Mouse (Mus musculus) cerebellum, adult 18-20 months (tissue): ENCODE measurements at regions not wholly inside any gene's neighbourhood (a gene's known extent, or its start where the extent isn't known, plus 50 kb on each side); places are given as distances from the start of the nearest gene placed in this dataset.

Experiments used
- DNase-seq, 2 experiments: peaks; one replicate each; pipeline ENCODE4 v3.0.0; 2021

DNA sequence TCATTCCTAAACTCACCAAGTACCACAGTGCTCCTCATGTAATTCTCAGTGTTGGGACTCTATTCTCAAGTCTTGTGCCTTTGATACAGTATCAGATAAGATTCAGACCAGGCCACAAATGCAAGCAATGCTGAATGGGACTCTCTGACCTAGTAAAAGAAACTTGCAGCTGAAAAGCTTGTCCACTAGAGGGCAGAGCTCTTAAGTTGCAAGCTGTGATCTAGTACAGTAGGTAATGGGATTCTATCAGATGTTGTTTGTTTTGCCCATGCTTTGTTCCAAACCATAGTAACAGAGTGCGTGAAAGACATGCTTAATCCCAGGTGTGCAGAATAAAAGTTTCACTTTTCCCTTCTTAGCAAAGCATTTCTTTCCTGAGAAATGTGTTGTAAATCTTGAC, 383.2 kb upstream of the Chrm2 start:
- DNase-seq = peak; percentile 11 to 18

DNA sequence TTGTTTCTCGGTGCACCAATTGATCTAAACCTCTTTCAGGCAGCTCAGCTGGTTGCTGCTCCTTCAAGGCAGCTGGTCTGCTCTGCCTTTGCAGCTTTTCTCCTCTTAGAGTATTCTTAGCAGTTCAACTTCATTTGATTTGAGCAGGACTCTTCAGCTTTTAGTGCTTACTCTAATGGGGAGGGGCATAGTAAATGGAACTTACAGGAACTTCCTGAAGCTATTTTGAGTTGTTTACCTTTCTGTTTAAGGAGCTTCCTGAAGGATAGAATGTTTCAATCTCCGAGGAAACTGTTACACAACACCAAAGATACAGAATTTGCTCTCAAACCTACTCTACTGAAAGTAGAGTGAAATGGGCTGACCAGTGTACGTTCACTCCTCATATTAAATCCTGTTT, 385.8 kb upstream of the Chrm2 start:
- DNase-seq = no peak

- peak; percentile 68 to 74 for DNase-seq
Observed at GRCm38 (mm10) chr6:35988891-35989290, 399.0 kb upstream of the Chrm2 start.

GRCm38 (mm10) chr6:35940071-35940470, 400.4 kb upstream of the Mtpn start:
- no peak for DNase-seq

DNA sequence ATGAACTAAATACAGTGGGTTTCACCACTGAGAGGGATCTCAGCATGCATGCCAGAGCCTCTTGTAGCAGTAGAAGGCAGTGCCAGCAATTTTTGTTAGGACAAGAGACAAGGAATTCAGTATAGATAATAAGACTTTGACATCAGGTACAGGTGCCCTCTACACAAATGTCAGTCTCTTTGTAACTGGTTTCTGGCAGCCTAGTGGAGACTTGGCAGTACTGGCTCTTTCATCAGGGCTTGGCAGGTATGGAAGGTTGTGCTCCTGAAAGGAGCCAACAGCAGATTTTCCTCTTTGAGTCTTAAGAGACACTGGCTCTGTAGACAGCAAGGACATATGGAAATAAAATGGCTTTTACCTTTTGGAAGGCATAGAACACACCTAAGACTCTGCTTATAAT, 384.5 kb upstream of the Mtpn start:
- peak; percentile 29 to 47 for DNase-seq

GRCm38 (mm10) chr6:35897990-35898389, 358.3 kb upstream of the Mtpn start:
- no peak for DNase-seq

GRCm38 (mm10) chr6:35895692-35896091, 356.0 kb upstream of the Mtpn start:
- no peak for DNase-seq

DNA sequence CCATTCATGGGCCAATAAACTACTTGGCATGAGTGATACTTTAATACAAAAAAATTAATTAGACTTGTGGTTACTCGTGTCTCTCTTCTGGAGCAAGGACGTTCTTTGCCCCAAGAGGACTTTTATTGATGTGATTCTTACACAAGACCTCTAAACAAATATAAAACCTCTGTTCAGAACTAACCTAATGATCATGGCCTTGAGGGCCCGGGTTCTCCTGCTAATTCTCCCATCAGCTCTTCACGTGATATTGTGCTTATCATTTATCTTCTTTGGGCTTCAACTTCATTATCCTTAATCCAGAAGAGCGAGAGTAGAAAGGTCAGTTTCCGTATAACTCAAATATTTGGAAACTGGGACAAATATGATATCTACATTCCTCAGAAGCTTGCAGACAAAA, 335.0 kb upstream of the Mtpn start:
- DNase-seq = no peak

GRCm38 (mm10) chr6:35871388-35871787, 331.7 kb upstream of the Mtpn start:
- DNase-seq = no peak

- DNase-seq = no peak
Observed at GRCm38 (mm10) chr6:35864218-35864617, 324.5 kb upstream of the Mtpn start.

GRCm38 (mm10) chr6:35853993-35854392, 314.3 kb upstream of the Mtpn start:
- no peak for DNase-seq

- DNase-seq = no peak
Observed at GRCm38 (mm10) chr6:35816657-35817056, 277.0 kb upstream of the Mtpn start.

GRCm38 (mm10) chr6:35814476-35814875, 274.8 kb upstream of the Mtpn start:
- peak; percentile 9 to 26 for DNase-seq

DNA sequence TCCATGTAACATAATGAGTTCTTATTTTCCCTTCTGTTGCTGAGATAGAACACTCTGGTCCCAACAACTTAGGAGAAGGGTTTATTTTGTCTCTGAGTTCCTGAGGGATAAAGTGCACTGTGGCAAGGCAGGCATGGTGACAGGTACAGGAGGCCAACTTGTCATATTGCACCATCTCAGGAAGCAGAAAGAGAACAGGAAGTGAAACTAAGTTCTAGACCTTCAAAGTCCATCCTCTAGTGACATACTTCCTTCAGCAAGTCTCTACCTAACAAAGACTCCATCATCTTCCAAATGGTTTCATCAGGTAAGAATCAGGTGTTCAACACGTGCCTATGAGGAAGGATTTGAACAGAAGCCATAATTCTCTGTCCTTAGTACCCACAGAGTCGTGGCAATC, 266.1 kb upstream of the Mtpn start:
- DNase-seq = no peak

DNA sequence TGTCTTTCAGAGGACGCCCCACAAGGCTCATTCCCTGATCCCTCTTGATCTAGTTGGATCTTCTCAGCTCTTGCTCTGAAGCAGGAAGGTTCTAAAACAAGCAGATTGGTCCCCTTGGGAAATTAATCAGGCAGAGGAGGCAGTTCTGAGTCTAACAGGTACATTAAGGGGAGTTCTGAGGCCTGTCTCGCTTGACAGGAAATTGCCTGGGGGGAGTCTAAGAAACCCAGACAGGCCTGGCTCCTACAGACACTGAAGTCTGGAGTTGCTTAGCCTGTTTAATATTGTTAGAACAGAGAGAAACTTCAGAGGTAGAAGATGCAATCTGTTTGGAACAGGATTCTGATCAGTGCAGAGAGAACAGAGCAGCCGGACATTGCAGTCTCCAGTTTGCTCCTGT, 264.4 kb upstream of the Mtpn start:
- no peak for DNase-seq

DNA sequence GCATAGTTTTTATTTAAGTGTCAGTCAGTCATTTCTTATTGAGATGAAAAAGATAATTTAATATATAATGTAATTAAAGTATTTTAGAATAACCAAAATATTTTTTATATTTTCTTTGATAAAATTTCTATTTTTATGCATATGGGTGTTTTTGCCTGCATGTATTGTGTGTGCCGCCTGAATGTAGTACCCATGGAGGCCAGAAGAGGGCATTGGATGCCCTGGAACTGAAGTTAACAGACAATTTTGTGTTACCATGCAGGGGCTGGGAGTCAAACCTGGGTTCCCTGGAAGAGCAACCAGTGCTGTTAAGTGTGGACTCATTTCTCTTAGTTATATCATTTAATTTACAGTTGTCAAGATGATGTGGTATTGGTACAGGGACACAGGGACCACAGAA, 240.0 kb upstream of the Mtpn start:
- DNase-seq = no peak

DNA sequence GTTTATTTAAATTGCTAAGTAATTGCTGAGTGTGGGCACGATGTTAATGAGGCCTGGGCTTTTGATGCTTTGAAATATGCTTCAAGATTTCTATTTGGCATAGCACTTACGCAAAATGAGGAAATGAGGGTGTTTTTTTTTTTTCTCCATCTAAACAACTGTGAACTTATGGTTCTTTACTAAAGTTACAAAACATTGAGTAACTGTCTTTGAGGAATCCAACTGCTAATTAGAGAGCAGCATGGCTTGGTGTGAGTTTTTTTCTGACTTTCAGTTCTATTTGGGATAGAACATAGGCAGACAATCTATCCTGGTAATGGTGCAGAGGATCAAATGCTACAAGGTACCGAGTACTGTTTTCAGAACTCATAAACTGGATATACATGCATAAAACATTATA, 231.2 kb upstream of the Mtpn start:
- DNase-seq = no peak

DNA sequence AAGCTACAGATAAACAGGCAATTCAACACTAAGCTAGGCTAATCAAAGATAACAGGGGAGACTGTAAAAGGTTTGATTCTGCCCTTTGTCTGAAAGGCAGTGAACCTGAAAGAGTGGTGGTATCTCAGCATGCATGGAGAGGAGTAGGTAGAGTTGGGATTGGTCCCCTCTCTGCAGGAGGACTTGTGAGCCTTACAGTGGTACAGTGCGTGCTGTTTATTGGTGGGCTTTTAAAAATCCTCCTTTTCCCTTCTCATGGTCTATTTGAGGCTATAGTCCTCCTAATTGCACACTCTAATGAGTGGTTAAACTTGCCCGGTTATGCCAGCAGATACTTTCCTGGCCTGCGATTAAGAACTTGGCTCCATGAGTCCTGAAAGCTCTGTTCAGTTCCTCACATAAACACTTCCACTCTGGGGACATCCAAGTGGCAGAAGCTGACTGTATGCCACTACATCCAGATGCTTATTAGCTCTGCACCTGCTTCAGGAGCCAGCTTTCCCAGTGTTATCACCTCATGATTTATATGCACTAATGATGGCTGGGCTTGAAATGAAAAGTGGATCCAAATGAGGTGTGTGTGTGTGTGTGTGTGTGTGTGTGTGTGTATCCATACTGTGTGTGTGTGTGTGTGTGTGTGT, 220.0 kb upstream of the Mtpn start:
- no peak for DNase-seq

DNA sequence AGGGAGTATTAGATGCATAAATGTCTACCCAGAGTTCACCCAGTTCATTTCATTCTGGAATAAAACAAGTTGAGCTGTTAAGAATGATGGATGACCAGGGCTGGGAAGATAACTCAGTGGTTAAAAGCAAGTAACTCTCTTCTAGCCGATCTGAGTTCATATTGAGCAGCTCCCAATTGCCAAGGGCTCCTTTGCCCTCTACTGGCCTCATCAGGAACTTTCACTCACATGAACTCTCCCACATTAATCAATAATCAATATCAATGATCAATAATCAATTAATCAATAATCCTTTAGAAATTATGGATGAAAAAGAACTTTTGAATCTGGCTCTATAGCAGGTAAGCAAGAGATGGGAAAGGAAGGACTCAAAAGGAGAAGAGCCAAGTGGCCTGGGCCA, 206.3 kb upstream of the Mtpn start:
- no peak for DNase-seq

DNA sequence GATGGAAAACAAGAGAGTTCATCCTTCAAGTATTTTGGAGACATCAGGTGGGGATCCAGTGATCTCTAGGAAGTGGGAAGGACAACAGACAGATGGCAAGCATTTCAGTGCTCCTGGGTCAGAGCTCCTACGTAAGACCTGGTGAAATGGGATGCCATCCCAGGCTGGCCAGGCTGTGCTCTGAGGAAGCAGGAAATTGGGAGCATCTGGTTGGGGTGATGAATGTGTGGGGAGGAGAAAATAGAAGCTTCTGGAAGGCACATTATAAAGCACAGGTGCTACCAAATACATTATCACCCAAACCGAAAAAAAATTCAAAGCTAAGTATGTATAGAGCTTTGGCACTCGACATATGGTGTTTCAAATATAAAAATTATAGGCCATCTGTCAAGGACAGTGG, 165.9 kb upstream of the Mtpn start:
- DNase-seq = peak; percentile 44 to 56

DNA sequence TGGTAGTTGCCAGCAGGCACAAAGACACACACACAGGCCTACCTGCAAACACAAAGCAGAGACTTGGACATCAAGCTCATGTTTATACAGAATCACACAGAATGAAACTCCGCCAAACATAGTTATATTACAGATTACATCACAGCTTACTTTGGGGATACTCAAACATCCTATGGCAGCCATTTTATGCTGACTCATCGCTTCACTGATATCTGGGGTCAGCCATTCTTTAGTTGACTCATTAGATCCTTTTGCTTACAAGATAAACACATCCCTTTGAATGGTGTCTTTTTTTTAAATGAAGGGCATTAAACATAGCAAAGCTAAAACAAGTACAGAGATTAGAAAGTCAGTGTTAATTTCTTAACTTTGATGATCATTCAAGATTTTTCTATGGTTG, 127.4 kb upstream of the Mtpn start:
- DNase-seq = no peak

- no peak for DNase-seq
Observed at GRCm38 (mm10) chr6:35651401-35651800, 111.7 kb upstream of the Mtpn start.

- no peak for DNase-seq
Observed at GRCm38 (mm10) chr6:35645210-35645609, 105.5 kb upstream of the Mtpn start.

GRCm38 (mm10) chr6:35640672-35641071, 101.0 kb upstream of the Mtpn start:
- DNase-seq = no peak

DNA sequence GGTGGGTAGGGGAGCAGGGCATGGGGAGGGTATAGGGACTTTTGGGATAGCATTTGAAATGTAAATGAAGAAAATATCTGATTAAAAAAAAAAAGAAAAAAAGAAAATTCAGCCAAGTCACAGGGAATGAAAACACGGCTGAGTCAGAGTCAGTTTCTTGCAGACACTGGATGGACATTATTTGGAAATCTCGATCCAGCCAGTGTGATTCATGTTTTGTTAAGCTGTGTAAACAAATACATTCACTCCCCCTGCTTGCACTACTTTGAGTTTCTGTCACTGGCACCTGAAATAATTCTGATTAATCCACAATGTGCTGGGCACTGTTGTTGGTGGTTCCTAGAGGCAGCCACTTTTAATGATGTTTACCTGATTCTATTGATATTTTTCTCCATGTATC, 68.6 kb upstream of the Mtpn start:
- DNase-seq = no peak

- no peak for DNase-seq
Observed at GRCm38 (mm10) chr6:35605100-35605499, 65.4 kb upstream of the Mtpn start.
